In the genomic region with DNA sequence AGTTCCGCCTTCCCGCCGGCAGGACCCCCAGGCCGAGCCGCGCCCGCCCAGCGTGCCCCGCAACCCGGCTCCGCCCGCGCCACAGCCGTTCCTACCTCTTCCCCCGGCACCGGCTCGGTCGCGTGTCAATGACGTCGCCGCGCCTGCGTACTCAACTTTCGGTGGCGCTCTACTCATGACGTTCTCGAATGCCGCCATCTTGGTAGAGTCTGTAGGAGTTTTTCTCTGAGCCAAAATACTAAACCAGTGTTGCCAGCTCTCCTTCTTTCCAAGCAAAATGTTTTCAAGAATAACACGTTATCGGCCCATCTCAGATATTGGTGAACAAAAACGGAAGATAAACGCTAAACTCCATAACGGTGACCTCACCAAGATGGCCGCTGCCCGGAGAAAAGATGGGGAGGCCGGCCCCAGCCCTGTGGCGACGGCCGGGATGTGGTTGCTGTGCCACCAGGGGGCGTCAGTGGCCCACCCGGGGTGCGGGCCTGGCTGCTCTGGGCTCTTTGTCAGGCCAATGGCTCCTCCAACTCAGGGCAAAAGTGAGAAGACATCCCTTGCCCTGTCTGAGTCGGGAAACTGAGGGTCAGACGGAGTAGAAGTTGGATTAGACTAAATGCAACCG, we compare ENCODE assay signal across 8 mouse cellular contexts. TPM values are rescaled to one million over a fixed set of nuclear protein-coding genes. Genes with fewer than 3 reads are reported as not detected.
A peak's percentile ranks its signal among the peaks of the same experiment; 100 is the strongest.
DNase-seq lines count a peak whose midpoint lies in the region; ATAC-seq and TF ChIP-seq lines count a peak whose summit lies in the region.

TSS of gene Ccdc124 (minus strand) at position 572 of the 622 bp plus-strand sequence.

- WGBS in cerebellum, adult 2 months, result 1% methylated on average over 46 of the region's 46 CpGs
- WGBS in lung, embryonic 16.5 days, result under 1% methylated on average over 46 of the region's 46 CpGs

- peaks cover 7% of the 10 kb centered on the region; the same call in 1 of the 2 replicates for H3K27me3 ChIP-seq in G1E (ENCODE audit: insufficient read depth, low read length)
- H3K27me3 ChIP-seq in cerebellum, adult 2 months (ENCODE audit: control insufficient read depth, insufficient read depth, low read length), result no peaks in the 10 kb centered on the region
- H3K27me3 ChIP-seq in lung, embryonic 16.5 days (ENCODE audit: control insufficient read depth, insufficient read depth, low read depth, low read length), result no peaks in the 10 kb centered on the region

- peak within 1 kb of the TSS; percentile 89 for H3K4me2 ChIP-seq in lung, embryonic 16.5 days (ENCODE audit: low read depth, low read length)

- peak; percentile 76 for TF ChIP-seq CTCF in G1E (IDR thresholded peaks at IDR 0.05; ENCODE audit: low read depth, low read length)
- peak; percentile 92 for TF ChIP-seq CTCF in cerebellum, adult 2 months (IDR thresholded peaks at IDR 0.05; ENCODE audit: borderline replicate concordance, insufficient read depth, low read depth, low read length)

- H3K36me3 ChIP-seq in G1E (replicated peaks), result peaks cover 33% of the 10 kb centered on the region
- H3K36me3 ChIP-seq in lung, embryonic 16.5 days (ENCODE audit: control insufficient read depth, insufficient read depth, low read length), result no peaks in the 10 kb centered on the region

- H3K9ac ChIP-seq in lung, embryonic 16.5 days (ENCODE audit: low read length), result peak within 1 kb of the TSS; percentile 74

- DNase-seq in G1E (ENCODE audit: low spot score), result peak; percentile 92
- DNase-seq in cerebellum, adult 2 months, result peak; percentile 95 to 96
- DNase-seq in forelimb bud, embryonic 11.5 days (ENCODE audit: low read depth, low spot score), result peak; percentile 92
- DNase-seq in layer of hippocampus, adult 9-10 months (ENCODE audit: low spot score), result peak; percentile 96
- DNase-seq in ovary, postnatal 10 days (ENCODE audit: low spot score), result peak; percentile 93
- DNase-seq in thymus, postnatal 10 days (ENCODE audit: low spot score in 2 of 2), result peak; percentile 93 to 95

- peak; percentile 77 for ATAC-seq in G1E (ENCODE audit: extremely low read depth, insufficient number of reproducible peaks, low FRiP score, poor library complexity, severe bottlenecking)
- peak; percentile 83 to 88 for ATAC-seq in hematopoietic stem cell, adult 5-6 weeks (replicated peaks in 1 of 2; ENCODE audit: insufficient read depth in 1 of 2, low FRiP score in 2 of 2, low TSS enrichment in 1 of 2, low read depth in 1 of 2, poor library complexity in 2 of 2, severe bottlenecking in 2 of 2)
- ATAC-seq in lung, embryonic 16.5 days (ENCODE audit: low read depth), result peak; percentile 92

- peak within 1 kb of the TSS; percentile 89 for H3K27ac ChIP-seq in cerebellum, adult 2 months (ENCODE audit: insufficient read depth, low read length)
- H3K27ac ChIP-seq in lung, embryonic 16.5 days (ENCODE audit: low read length), result peak within 1 kb of the TSS; percentile 76

- peaks cover 44% of the 10 kb centered on the region for H3K4me1 ChIP-seq in G1E (ENCODE audit: insufficient read depth, low read depth, low read length)
- peaks cover 6% of the 10 kb centered on the region; the same call in 1 of the 2 replicates for H3K4me1 ChIP-seq in cerebellum, adult 2 months (ENCODE audit: control insufficient read depth, insufficient read depth, low read length)
- peaks cover 7% of the 10 kb centered on the region for H3K4me1 ChIP-seq in lung, embryonic 16.5 days (replicated peaks; ENCODE audit: control insufficient read depth, insufficient read depth, low read length)

- no peaks in the 10 kb centered on the region for H3K9me3 ChIP-seq in G1E (replicated peaks)
- H3K9me3 ChIP-seq in lung, embryonic 16.5 days (ENCODE audit: control insufficient read depth, low read length), result no peaks in the 10 kb centered on the region

- peak; percentile 79 for TF ChIP-seq POLR2A in cerebellum, adult 2 months (IDR thresholded peaks at IDR 0.05; ENCODE audit: borderline replicate concordance, insufficient read depth, low read length)

- H3K4me3 ChIP-seq in G1E (ENCODE audit: low read depth, low read length), result peak within 1 kb of the TSS; percentile 86
- H3K4me3 ChIP-seq in cerebellum, adult 2 months (replicated peaks; ENCODE audit: insufficient read depth, low read depth, low read length), result peak within 1 kb of the TSS; percentile 71
- peak within 1 kb of the TSS; percentile 68 for H3K4me3 ChIP-seq in lung, embryonic 16.5 days (ENCODE audit: low read length)

RNA-seq across cellular contexts. Expression of gene Ccdc124, which starts in this region (rescaled TPM):
- 17.0 and 18.9 TPM in 2 replicates for total RNA-seq in G1E (2014; fragmentation: Nextera tagmentation)
- total RNA-seq in G1E (2017), result 16.1 and 16.7 TPM in 2 replicates
- 171 and 172 TPM in 2 replicates for polyA plus RNA-seq in G1E (2012)
- 123 and 145 TPM in 2 replicates for polyA plus RNA-seq in cerebellum, adult 2 months (2012; rRNA removed)
- total RNA-seq in hematopoietic stem cell, adult 5-6 weeks (2017), result 18.0 and 20.1 TPM in 2 replicates
- polyA plus RNA-seq in lung, embryonic 16.5 days (2015; fragmentation: Nextera tagmentation; extraction: Ambion mirVana), result 99.2 and 106 TPM in 2 replicates

Comparison
In these comparisons a context has a peak if more than half of its experiments do, and no peak if none do; other contexts are left out.
1. Peak in every context shown above with its lines: DNase-seq, ATAC-seq, H3K4me3 ChIP-seq and H3K27ac ChIP-seq.